Comparison of ENCODE assay signal across 24 mouse cellular contexts in the genomic region with DNA sequence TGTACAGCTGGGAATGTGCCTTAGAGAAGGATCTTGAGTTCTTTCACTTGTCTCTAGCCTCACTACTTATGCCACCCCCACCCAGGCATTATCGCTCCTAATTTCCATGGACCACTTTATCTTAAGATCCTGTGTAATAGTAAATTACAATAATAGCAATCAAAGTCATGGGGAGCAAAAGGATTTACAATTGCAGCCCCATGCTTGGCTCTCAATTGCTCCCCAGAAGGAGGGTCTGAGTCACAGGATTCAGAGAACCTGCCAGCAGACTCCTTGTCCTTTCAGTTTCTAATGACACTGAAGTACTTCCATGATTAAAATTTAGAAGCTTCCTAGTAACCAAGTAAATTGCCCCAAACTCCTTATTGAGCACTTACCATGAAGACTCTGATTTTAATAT.
DNase-seq lines count a peak whose midpoint lies in the region; ATAC-seq lines count a peak whose summit lies in the region.
"Had no signal": no experiment of that assay in that cellular context is flagged by ENCODE, and none has a peak within 500 bp of the region (broad histone marks: within the 10 kb centered on the region; RNA-seq: fewer than 3 reads in every experiment).

No protein-coding gene starts in this region.

- 32% methylated on average over 1 of the region's 1 CpGs for WGBS in forebrain, embryonic 13.5 days
- 56% methylated on average over 1 of the region's 1 CpGs for WGBS in forebrain, embryonic 12.5 days
- WGBS in forebrain, embryonic 16.5 days = 54% methylated on average over 1 of the region's 1 CpGs
- 66% methylated on average over 1 of the region's 1 CpGs for WGBS in forebrain, embryonic 10.5 days

- no peak overlapping the region for H3K9ac ChIP-seq in forebrain, embryonic 13.5 days
- H3K9ac ChIP-seq in forebrain, embryonic 12.5 days = no peak overlapping the region
- no peak overlapping the region for H3K9ac ChIP-seq in forebrain, embryonic 16.5 days (replicated peaks; ENCODE audit: low read depth, low read length)
- H3K9ac ChIP-seq: embryonic facial prominence, embryonic 13.5 days; embryonic facial prominence, embryonic 15.5 days; forebrain, embryonic 15.5 days had no signal

- H3K27me3 ChIP-seq in forebrain, embryonic 13.5 days = no peaks in the 10 kb centered on the region
- H3K27me3 ChIP-seq in forebrain, embryonic 12.5 days = no peaks in the 10 kb centered on the region
- no peaks in the 10 kb centered on the region for H3K27me3 ChIP-seq in forebrain, embryonic 16.5 days (replicated peaks; ENCODE audit: control insufficient read depth, insufficient read depth, low read length)
- no peaks in the 10 kb centered on the region for H3K27me3 ChIP-seq in forebrain, embryonic 10.5 days (ENCODE audit: poor library complexity, severe bottlenecking)
- H3K27me3 ChIP-seq: embryonic facial prominence, embryonic 13.5 days; embryonic facial prominence, embryonic 15.5 days; forebrain, embryonic 15.5 days had no signal

- peaks cover 8% of the 10 kb centered on the region for H3K4me1 ChIP-seq in forebrain, embryonic 13.5 days
- H3K4me1 ChIP-seq in forebrain, embryonic 12.5 days = no peaks in the 10 kb centered on the region
- H3K4me1 ChIP-seq in forebrain, embryonic 16.5 days (replicated peaks; ENCODE audit: control insufficient read depth, insufficient read depth, low read length) = peaks cover 2% of the 10 kb centered on the region; the same call in 1 of the 2 replicates
- no peaks in the 10 kb centered on the region for H3K4me1 ChIP-seq in forebrain, embryonic 10.5 days
- H3K4me1 ChIP-seq: embryonic facial prominence, embryonic 13.5 days; embryonic facial prominence, embryonic 15.5 days had no signal

- ATAC-seq in forebrain, embryonic 13.5 days = peak; percentile 41; the same call in 1 of the 2 replicates
- no peak for ATAC-seq in forebrain, embryonic 12.5 days (ENCODE audit: low FRiP score)
- peak; percentile 47 for ATAC-seq in forebrain, embryonic 16.5 days
- ATAC-seq: forebrain, embryonic 15.5 days; Patski had no signal

- no peaks in the 10 kb centered on the region for H3K36me3 ChIP-seq in forebrain, embryonic 13.5 days (ENCODE audit: poor library complexity, severe bottlenecking)
- H3K36me3 ChIP-seq in forebrain, embryonic 12.5 days (replicated peaks) = no peaks in the 10 kb centered on the region
- H3K36me3 ChIP-seq in forebrain, embryonic 16.5 days (ENCODE audit: control insufficient read depth, insufficient read depth) = no peaks in the 10 kb centered on the region
- no peaks in the 10 kb centered on the region for H3K36me3 ChIP-seq in forebrain, embryonic 10.5 days (replicated peaks)
- H3K36me3 ChIP-seq: embryonic facial prominence, embryonic 13.5 days; embryonic facial prominence, embryonic 15.5 days; forebrain, embryonic 15.5 days; G1E had no signal

- no peak overlapping the region for H3K4me2 ChIP-seq in forebrain, embryonic 13.5 days
- H3K4me2 ChIP-seq in forebrain, embryonic 12.5 days = no peak overlapping the region
- H3K4me2 ChIP-seq in forebrain, embryonic 16.5 days (ENCODE audit: low read length) = no peak overlapping the region
- H3K4me2 ChIP-seq: embryonic facial prominence, embryonic 13.5 days; embryonic facial prominence, embryonic 15.5 days; forebrain, embryonic 15.5 days had no signal

- no peaks in the 10 kb centered on the region for H3K9me3 ChIP-seq in forebrain, embryonic 13.5 days (replicated peaks)
- H3K9me3 ChIP-seq in forebrain, embryonic 12.5 days = no peaks in the 10 kb centered on the region
- no peaks in the 10 kb centered on the region for H3K9me3 ChIP-seq in forebrain, embryonic 16.5 days (ENCODE audit: control insufficient read depth, low read length)
- H3K9me3 ChIP-seq in forebrain, embryonic 10.5 days = no peaks in the 10 kb centered on the region
- H3K9me3 ChIP-seq: embryonic facial prominence, embryonic 13.5 days; embryonic facial prominence, embryonic 15.5 days; forebrain, embryonic 15.5 days; G1E had no signal

- H3K4me3 ChIP-seq in forebrain, embryonic 13.5 days = no peak overlapping the region
- H3K4me3 ChIP-seq in forebrain, embryonic 12.5 days (replicated peaks) = no peak overlapping the region
- H3K4me3 ChIP-seq in forebrain, embryonic 16.5 days (replicated peaks; ENCODE audit: low read length) = no peak overlapping the region
- H3K4me3 ChIP-seq in forebrain, embryonic 10.5 days = no peak overlapping the region
- H3K4me3 ChIP-seq: embryonic facial prominence, embryonic 13.5 days; embryonic facial prominence, embryonic 15.5 days; erythroblast, embryonic 14.5 days; forebrain, embryonic 15.5 days had no signal

- no peak overlapping the region for H3K27ac ChIP-seq in forebrain, embryonic 13.5 days
- no peak overlapping the region for H3K27ac ChIP-seq in forebrain, embryonic 12.5 days
- H3K27ac ChIP-seq in forebrain, embryonic 16.5 days (ENCODE audit: low read length) = no peak overlapping the region
- H3K27ac ChIP-seq in forebrain, embryonic 10.5 days = no peak overlapping the region
- H3K27ac ChIP-seq: embryonic facial prominence, embryonic 13.5 days; embryonic facial prominence, embryonic 15.5 days; forebrain, embryonic 15.5 days had no signal

- DNase-seq in forebrain, embryonic 10.5 days (ENCODE audit: extremely low spot score, low spot score) = no peak
- DNase-seq in ES-CJ7 (ENCODE audit: low read depth, low spot score) = peak; percentile 2
- DNase-seq in brain, adult 2 months (ENCODE audit: low read depth, low spot score) = peak; percentile 4
- DNase-seq in kidney, postnatal 4 days = no peak
- no peak for DNase-seq in ovary, adult 18-20 months (ENCODE audit: low spot score)
- DNase-seq: adrenal gland, adult 2 months; adrenal gland, postnatal 10 days; adrenal gland, postnatal 25 days; cerebellum, adult 11 months; cerebellum, adult 18-20 months; cerebellum, adult 8-10 months; cerebellum, adult 9-11 months; cerebellum, postnatal 14 days; cerebellum, postnatal 36 days; embryo, embryonic 11 days had no signal

Comparison
In these comparisons a context has a peak if more than half of its experiments do, and no peak if none do; other contexts are left out.
1. DNase-seq: peak in ES-CJ7 (single experiment) and brain, adult 2 months (single experiment); none in forebrain, embryonic 10.5 days (single experiment), kidney, postnatal 4 days (0 of 2) and ovary, adult 18-20 months (single experiment).